Mouse (Mus musculus): ENCODE data around the gene Kdm3a. TPM values are rescaled to one million over a fixed set of nuclear protein-coding genes. Genes with fewer than 3 reads are reported as not detected.

The Kdm3a gene
- polyA plus RNA-seq, 1 experiment from 2014 or later, result 47.5 TPM

DNA sequence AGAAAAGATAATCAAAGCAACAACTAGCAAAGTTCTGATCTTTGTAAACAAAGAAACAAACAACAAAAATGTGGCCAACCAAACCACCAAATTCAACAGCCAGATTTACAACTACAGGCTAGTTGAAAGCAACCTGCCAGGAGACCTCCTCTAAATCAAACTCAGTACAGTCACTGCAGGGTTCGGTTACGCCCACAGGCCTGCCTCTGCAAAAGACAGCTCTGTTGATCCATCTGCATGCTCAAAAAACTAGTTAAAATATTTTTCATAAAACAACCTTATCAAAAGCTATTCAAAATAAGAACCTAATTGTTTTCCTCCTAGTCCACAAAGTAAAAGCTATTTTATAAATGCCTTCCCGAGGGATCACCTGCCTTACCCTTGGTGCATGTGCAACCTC, 25.0 kb downstream of the Kdm3a start:
- Histone ChIP-seq H3K9me3 (ENCODE audit: control insufficient read depth, low read length) (no peaks in the 10 kb centered on the region), H3K27me3 (ENCODE audit: control insufficient read depth, insufficient read depth, low read length) (no peaks in the 10 kb centered on the region), H3K9ac (ENCODE audit: low read depth, low read length) (no peak overlapping the region), H3K36me3 (ENCODE audit: control insufficient read depth, insufficient read depth, low read length) (peaks cover 75% of the 10 kb centered on the region), H3K4me1 (ENCODE audit: control insufficient read depth, insufficient read depth, low read length) (no peaks in the 10 kb centered on the region), H3K4me2 (replicated peaks; ENCODE audit: low read depth, low read length) (no peak overlapping the region), H3K4me3 (ENCODE audit: low read length) (no peak overlapping the region), H3K27ac (ENCODE audit: low read depth, low read length) (no peak overlapping the region)
- no peak for ATAC-seq (ENCODE audit: low FRiP score, low TSS enrichment)
- 72% methylated on average over 3 of the region's 3 CpGs for WGBS

DNA sequence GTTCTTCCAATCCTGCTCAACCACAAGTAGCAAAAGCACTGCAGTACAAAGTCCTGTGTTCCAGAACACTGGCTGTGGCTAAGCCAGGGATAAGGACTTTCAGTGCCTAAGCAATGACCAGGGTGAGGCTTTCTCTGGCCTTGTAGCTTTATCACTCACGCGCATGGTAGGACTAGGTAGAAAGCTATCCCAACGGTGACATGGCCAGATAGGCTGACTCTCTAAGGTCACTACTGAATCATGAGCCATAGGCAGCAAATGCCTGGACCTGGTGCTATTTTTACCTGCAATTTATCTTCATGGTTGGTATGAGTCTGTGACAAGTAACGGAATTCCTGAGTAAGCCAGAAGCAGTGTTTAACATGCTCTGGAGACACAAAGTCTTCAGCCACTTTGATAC, 42.6 kb downstream of the Kdm3a start:
- H3K36me3 ChIP-seq (ENCODE audit: control insufficient read depth, insufficient read depth, low read length), result peaks cover 76% of the 10 kb centered on the region

DNA sequence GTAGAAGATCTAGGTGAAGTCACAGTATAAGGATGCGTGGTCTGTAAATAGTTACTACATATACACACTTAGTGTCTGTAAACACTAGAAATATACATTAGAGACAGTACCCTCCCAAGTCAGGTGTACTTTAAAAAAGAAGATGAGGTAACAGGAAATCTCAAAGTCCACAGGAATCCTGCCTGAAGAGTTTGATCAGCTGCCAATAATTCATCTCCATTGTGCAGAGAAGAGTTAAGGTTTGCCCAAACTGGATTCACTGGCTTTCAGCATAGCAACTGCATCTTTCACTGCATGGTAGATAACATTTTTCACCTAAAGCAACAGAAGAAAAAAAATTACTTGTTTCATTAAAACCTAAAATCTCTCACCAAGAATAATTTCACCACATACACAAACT, 43.4 kb downstream of the Kdm3a start:
- Histone ChIP-seq H3K4me2 (replicated peaks; ENCODE audit: low read depth, low read length) (no peak overlapping the region), H3K9me3 (ENCODE audit: control insufficient read depth, low read length) (no peaks in the 10 kb centered on the region), H3K27ac (ENCODE audit: low read depth, low read length) (no peak overlapping the region), H3K9ac (ENCODE audit: low read depth, low read length) (no peak overlapping the region), H3K36me3 (ENCODE audit: control insufficient read depth, insufficient read depth, low read length) (peaks cover 69% of the 10 kb centered on the region), H3K4me1 (ENCODE audit: control insufficient read depth, insufficient read depth, low read length) (no peaks in the 10 kb centered on the region), H3K4me3 (ENCODE audit: low read length) (no peak overlapping the region), H3K27me3 (ENCODE audit: control insufficient read depth, insufficient read depth, low read length) (no peaks in the 10 kb centered on the region)
- 97% methylated on average over 1 of the region's 1 CpGs for WGBS
- ATAC-seq (ENCODE audit: low FRiP score, low TSS enrichment), result no peak

More for the DNA sequence above, 42.6 kb downstream of the Kdm3a start:
- no peak for ATAC-seq (ENCODE audit: low FRiP score, low TSS enrichment)
- H3K9ac ChIP-seq (ENCODE audit: low read depth, low read length), result no peak overlapping the region
- H3K27me3 ChIP-seq (ENCODE audit: control insufficient read depth, insufficient read depth, low read length), result no peaks in the 10 kb centered on the region
- WGBS, result 93% methylated on average over 4 of the region's 4 CpGs
- H3K4me2 ChIP-seq (replicated peaks; ENCODE audit: low read depth, low read length), result no peak overlapping the region
- no peaks in the 10 kb centered on the region for H3K9me3 ChIP-seq (ENCODE audit: control insufficient read depth, low read length)
- no peak overlapping the region for H3K4me3 ChIP-seq (ENCODE audit: low read length)
- H3K27ac ChIP-seq (ENCODE audit: low read depth, low read length), result no peak overlapping the region
- no peaks in the 10 kb centered on the region for H3K4me1 ChIP-seq (ENCODE audit: control insufficient read depth, insufficient read depth, low read length)

GRCm38 (mm10) chr6:71583198-71583597, 49.6 kb downstream of the Kdm3a start:
- no peaks in the 10 kb centered on the region for H3K27me3 ChIP-seq (ENCODE audit: control insufficient read depth, insufficient read depth, low read length)
- no peak overlapping the region for H3K9ac ChIP-seq (ENCODE audit: low read depth, low read length)
- H3K4me2 ChIP-seq (replicated peaks; ENCODE audit: low read depth, low read length), result no peak overlapping the region
- no peak for ATAC-seq (ENCODE audit: low FRiP score, low TSS enrichment)
- 74% methylated on average over 4 of the region's 4 CpGs for WGBS
- H3K27ac ChIP-seq (ENCODE audit: low read depth, low read length), result no peak overlapping the region
- H3K9me3 ChIP-seq (ENCODE audit: control insufficient read depth, low read length), result no peaks in the 10 kb centered on the region
- no peaks in the 10 kb centered on the region for H3K4me1 ChIP-seq (ENCODE audit: control insufficient read depth, insufficient read depth, low read length)
- H3K36me3 ChIP-seq (ENCODE audit: control insufficient read depth, insufficient read depth, low read length), result peaks cover 26% of the 10 kb centered on the region
- no peak overlapping the region for H3K4me3 ChIP-seq (ENCODE audit: low read length)

- Histone ChIP-seq H3K4me1 (ENCODE audit: control insufficient read depth, insufficient read depth, low read length) (no peaks in the 10 kb centered on the region), H3K4me2 (replicated peaks; ENCODE audit: low read depth, low read length) (no peak overlapping the region), H3K27ac (ENCODE audit: low read depth, low read length) (no peak overlapping the region), H3K36me3 (ENCODE audit: control insufficient read depth, insufficient read depth, low read length) (peaks cover 19% of the 10 kb centered on the region), H3K27me3 (ENCODE audit: control insufficient read depth, insufficient read depth, low read length) (no peaks in the 10 kb centered on the region), H3K9ac (ENCODE audit: low read depth, low read length) (no peak overlapping the region), H3K4me3 (ENCODE audit: low read length) (no peak overlapping the region), H3K9me3 (ENCODE audit: control insufficient read depth, low read length) (no peaks in the 10 kb centered on the region)
- ATAC-seq (ENCODE audit: low FRiP score, low TSS enrichment), result no peak
- WGBS, result 92% methylated on average over 11 of the region's 11 CpGs
Observed at GRCm38 (mm10) chr6:71579478-71579877, 53.3 kb downstream of the Kdm3a start.

GRCm38 (mm10) chr6:71575359-71575758, 57.4 kb downstream of the Kdm3a start:
- Histone ChIP-seq H3K9ac (ENCODE audit: low read depth, low read length) (no peak overlapping the region), H3K27me3 (ENCODE audit: control insufficient read depth, insufficient read depth, low read length) (no peaks in the 10 kb centered on the region), H3K27ac (ENCODE audit: low read depth, low read length) (no peak overlapping the region), H3K9me3 (ENCODE audit: control insufficient read depth, low read length) (no peaks in the 10 kb centered on the region), H3K4me1 (ENCODE audit: control insufficient read depth, insufficient read depth, low read length) (no peaks in the 10 kb centered on the region), H3K4me3 (ENCODE audit: low read length) (no peak overlapping the region), H3K4me2 (replicated peaks; ENCODE audit: low read depth, low read length) (no peak overlapping the region), H3K36me3 (ENCODE audit: control insufficient read depth, insufficient read depth, low read length) (peaks cover 23% of the 10 kb centered on the region)
- 94% methylated on average over 1 of the region's 1 CpGs for WGBS
- ATAC-seq (ENCODE audit: low FRiP score, low TSS enrichment), result no peak

GRCm38 (mm10) chr6:71569025-71569424, 63.8 kb downstream of the Kdm3a start:
- Histone ChIP-seq H3K4me1 (ENCODE audit: control insufficient read depth, insufficient read depth, low read length) (peaks cover 8% of the 10 kb centered on the region; the same call in 1 of the 2 replicates), H3K9ac (ENCODE audit: low read depth, low read length) (no peak overlapping the region), H3K4me2 (replicated peaks; ENCODE audit: low read depth, low read length) (no peak overlapping the region), H3K36me3 (ENCODE audit: control insufficient read depth, insufficient read depth, low read length) (peaks cover 11% of the 10 kb centered on the region; the same call in 1 of the 2 replicates), H3K27ac (ENCODE audit: low read depth, low read length) (no peak overlapping the region), H3K27me3 (ENCODE audit: control insufficient read depth, insufficient read depth, low read length) (no peaks in the 10 kb centered on the region), H3K9me3 (ENCODE audit: control insufficient read depth, low read length) (no peaks in the 10 kb centered on the region), H3K4me3 (ENCODE audit: low read length) (no peak overlapping the region)
- 24% methylated on average over 2 of the region's 2 CpGs for WGBS
- ATAC-seq (ENCODE audit: low FRiP score, low TSS enrichment), result 0 out of 2 replicates have a peak, but pooled peaks have one; percentile 35

- H3K4me1 ChIP-seq (ENCODE audit: control insufficient read depth, insufficient read depth, low read length), result peaks cover 8% of the 10 kb centered on the region; the same call in 1 of the 2 replicates
- WGBS, result 44% methylated on average over 3 of the region's 3 CpGs
- ATAC-seq (ENCODE audit: low FRiP score, low TSS enrichment), result no peak
- no peak overlapping the region for H3K4me2 ChIP-seq (replicated peaks; ENCODE audit: low read depth, low read length)
- no peak overlapping the region for H3K9ac ChIP-seq (ENCODE audit: low read depth, low read length)
- no peaks in the 10 kb centered on the region for H3K27me3 ChIP-seq (ENCODE audit: control insufficient read depth, insufficient read depth, low read length)
- no peak overlapping the region for H3K27ac ChIP-seq (ENCODE audit: low read depth, low read length)
- H3K9me3 ChIP-seq (ENCODE audit: control insufficient read depth, low read length), result no peaks in the 10 kb centered on the region
- peaks cover 9% of the 10 kb centered on the region; the same call in 1 of the 2 replicates for H3K36me3 ChIP-seq (ENCODE audit: control insufficient read depth, insufficient read depth, low read length)
- H3K4me3 ChIP-seq (ENCODE audit: low read length), result no peak overlapping the region
Observed at GRCm38 (mm10) chr6:71568616-71569015, 64.2 kb downstream of the Kdm3a start.

DNA sequence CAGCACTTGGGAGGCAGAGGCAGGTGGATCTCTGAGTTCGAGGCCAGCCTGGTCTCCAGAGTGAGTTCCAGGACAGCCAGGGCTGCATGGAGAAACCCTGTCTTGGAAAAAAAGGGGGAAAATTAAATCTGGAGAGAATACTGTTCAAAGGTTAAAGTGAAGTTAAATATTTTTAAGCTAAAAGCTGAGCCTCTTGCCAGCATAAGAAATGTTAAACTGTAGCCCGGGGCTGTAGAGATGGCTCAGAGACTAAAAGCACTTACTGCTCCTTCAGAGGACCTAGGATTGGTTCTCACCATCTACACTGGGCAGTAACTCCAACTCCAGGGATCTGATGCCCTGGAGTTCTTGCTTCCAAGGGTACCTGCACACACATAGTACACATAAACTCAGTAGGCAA, 76.0 kb downstream of the Kdm3a start:
- WGBS, result 98% methylated on average over 2 of the region's 2 CpGs
- H3K4me2 ChIP-seq (replicated peaks; ENCODE audit: low read depth, low read length), result no peak overlapping the region
- no peak for ATAC-seq (ENCODE audit: low FRiP score, low TSS enrichment)

More for the DNA sequence above, 76.0 kb downstream of the Kdm3a start:
- H3K27me3 ChIP-seq (ENCODE audit: control insufficient read depth, insufficient read depth, low read length), result no peaks in the 10 kb centered on the region
- no peak overlapping the region for H3K4me3 ChIP-seq (ENCODE audit: low read length)
- H3K36me3 ChIP-seq (ENCODE audit: control insufficient read depth, insufficient read depth, low read length), result no peaks in the 10 kb centered on the region; the same call in 1 of the 2 replicates
- H3K27ac ChIP-seq (ENCODE audit: low read depth, low read length), result no peak overlapping the region
- H3K4me1 ChIP-seq (ENCODE audit: control insufficient read depth, insufficient read depth, low read length), result no peaks in the 10 kb centered on the region
- H3K9me3 ChIP-seq (ENCODE audit: control insufficient read depth, low read length), result no peaks in the 10 kb centered on the region
- H3K9ac ChIP-seq (ENCODE audit: low read depth, low read length), result no peak overlapping the region
